In genomic region chr14:50771342-50771741, GRCm38 (mm10) we compare ENCODE assay signal across 13 mouse cellular contexts. TPM values are rescaled to one million over a fixed set of nuclear protein-coding genes. Genes with fewer than 3 reads are reported as not detected.
DNase-seq lines count a peak whose midpoint lies in the region; ATAC-seq and TF ChIP-seq lines count a peak whose summit lies in the region.
"Had no signal": no experiment of that assay in that cellular context is flagged by ENCODE, and none has a peak within 500 bp of the region (broad histone marks: within the 10 kb centered on the region; RNA-seq: fewer than 3 reads in every experiment).

No protein-coding gene starts in this region.

- H3K9ac ChIP-seq in embryonic facial prominence, embryonic 11.5 days (replicated peaks; ENCODE audit: low read length): no peak overlapping the region
- no peak overlapping the region for H3K9ac ChIP-seq in liver, adult 2 months (ENCODE audit: low read depth, low read length)
- no peak overlapping the region for H3K9ac ChIP-seq in liver, embryonic 11.5 days (ENCODE audit: low read depth, low read length)
- H3K9ac ChIP-seq: heart, embryonic 15.5 days; intestine, embryonic 15.5 days had no signal

- no peak for TF ChIP-seq POLR2A in liver, adult 2 months (IDR thresholded peaks at IDR 0.05; ENCODE audit: extremely low read depth, insufficient read depth, low read length)

- no peaks in the 10 kb centered on the region for H3K27me3 ChIP-seq in embryonic facial prominence, embryonic 11.5 days (ENCODE audit: control insufficient read depth, insufficient read depth, low read length)
- H3K27me3 ChIP-seq in embryonic facial prominence, embryonic 10.5 days (replicated peaks; ENCODE audit: low read depth, poor library complexity, severe bottlenecking): no peaks in the 10 kb centered on the region
- H3K27me3 ChIP-seq in liver, adult 2 months (ENCODE audit: control insufficient read depth, insufficient read depth, low read length): no peaks in the 10 kb centered on the region
- no peaks in the 10 kb centered on the region for H3K27me3 ChIP-seq in liver, embryonic 11.5 days (replicated peaks; ENCODE audit: control insufficient read depth, insufficient read depth, low read length)
- H3K27me3 ChIP-seq in Patski: no peaks in the 10 kb centered on the region
- H3K27me3 ChIP-seq: heart, embryonic 15.5 days; intestine, embryonic 15.5 days had no signal

- no peak overlapping the region for H3K4me2 ChIP-seq in embryonic facial prominence, embryonic 11.5 days (ENCODE audit: low read depth, low read length)
- no peak overlapping the region for H3K4me2 ChIP-seq in liver, embryonic 11.5 days
- H3K4me2 ChIP-seq: heart, embryonic 15.5 days; intestine, embryonic 15.5 days had no signal

- peak; percentile 17 for DNase-seq in embryonic facial prominence, embryonic 11.5 days (ENCODE audit: low spot score)
- DNase-seq in embryonic facial prominence, embryonic 10.5 days (ENCODE audit: low spot score): no peak
- peak; percentile 6 for DNase-seq in liver, adult 2 months (ENCODE audit: extremely low read depth, low read depth, low spot score)
- DNase-seq in liver, embryonic 11.5 days (ENCODE audit: low spot score): no peak
- DNase-seq in 3T3-L1 (ENCODE audit: low read depth, low spot score) (peak; percentile 52), Patski (ENCODE audit: low read depth, low spot score) (no peak)
- DNase-seq in ovary, postnatal 36 days (ENCODE audit: low spot score): no peak
- DNase-seq in spleen, postnatal 36 days (ENCODE audit: low spot score in 2 of 2): no peak
- DNase-seq: gastrocnemius, postnatal 14 days had no signal

- peaks cover 10% of the 10 kb centered on the region for H3K36me3 ChIP-seq in embryonic facial prominence, embryonic 11.5 days (replicated peaks; ENCODE audit: control insufficient read depth, insufficient read depth, low read depth, low read length)
- peaks cover 92% of the 10 kb centered on the region for H3K36me3 ChIP-seq in embryonic facial prominence, embryonic 10.5 days (replicated peaks)
- peaks cover 38% of the 10 kb centered on the region for H3K36me3 ChIP-seq in liver, adult 2 months (ENCODE audit: control insufficient read depth, insufficient read depth, low read length)
- peaks cover 19% of the 10 kb centered on the region for H3K36me3 ChIP-seq in liver, embryonic 11.5 days (ENCODE audit: control insufficient read depth, insufficient read depth, low read length)

- ATAC-seq in embryonic facial prominence, embryonic 11.5 days (replicated peaks; ENCODE audit: insufficient number of reproducible peaks, low FRiP score, low TSS enrichment, low read depth): no peak
- ATAC-seq in liver, embryonic 11.5 days (replicated peaks; ENCODE audit: low FRiP score): no peak
- no peak for ATAC-seq in Patski
- ATAC-seq: intestine, embryonic 15.5 days had no signal

- no peak for TF ChIP-seq CTCF in liver, adult 2 months (IDR thresholded peaks at IDR 0.05; ENCODE audit: low read depth, low read length)
- TF ChIP-seq CTCF in Patski (IDR thresholded peaks at IDR 0.05): peak; percentile 67

- H3K4me1 ChIP-seq in embryonic facial prominence, embryonic 11.5 days (ENCODE audit: control insufficient read depth, insufficient read depth, low read length): no peaks in the 10 kb centered on the region
- H3K4me1 ChIP-seq in embryonic facial prominence, embryonic 10.5 days: no peaks in the 10 kb centered on the region
- no peaks in the 10 kb centered on the region for H3K4me1 ChIP-seq in liver, adult 2 months (ENCODE audit: control insufficient read depth, insufficient read depth, low read length)
- H3K4me1 ChIP-seq in liver, embryonic 11.5 days (replicated peaks; ENCODE audit: control insufficient read depth, insufficient read depth, low read length): no peaks in the 10 kb centered on the region
- H3K4me1 ChIP-seq: heart, embryonic 15.5 days; intestine, embryonic 15.5 days had no signal

- H3K4me3 ChIP-seq in embryonic facial prominence, embryonic 11.5 days (ENCODE audit: low read depth, low read length): no peak overlapping the region
- H3K4me3 ChIP-seq in embryonic facial prominence, embryonic 10.5 days: no peak overlapping the region
- H3K4me3 ChIP-seq in liver, adult 2 months (ENCODE audit: insufficient read depth, low read depth, low read length): no peak overlapping the region
- H3K4me3 ChIP-seq in liver, embryonic 11.5 days (ENCODE audit: low read depth, low read length): no peak overlapping the region
- H3K4me3 ChIP-seq: heart, embryonic 15.5 days; intestine, embryonic 15.5 days had no signal

- CTCF ChIA-PET in Patski (lab: Charles Lee): no interaction called here

- no peaks in the 10 kb centered on the region for H3K9me3 ChIP-seq in embryonic facial prominence, embryonic 11.5 days (replicated peaks; ENCODE audit: control insufficient read depth, low read length)
- no peaks in the 10 kb centered on the region for H3K9me3 ChIP-seq in embryonic facial prominence, embryonic 10.5 days
- no peaks in the 10 kb centered on the region for H3K9me3 ChIP-seq in liver, embryonic 11.5 days (ENCODE audit: control insufficient read depth, low read length)
- H3K9me3 ChIP-seq: heart, embryonic 15.5 days; intestine, embryonic 15.5 days had no signal

- POLR2A ChIA-PET in Patski (lab: Charles Lee): no interaction called here

- H3K27ac ChIP-seq in embryonic facial prominence, embryonic 11.5 days (replicated peaks; ENCODE audit: low read depth, low read length): no peak overlapping the region
- no peak overlapping the region for H3K27ac ChIP-seq in embryonic facial prominence, embryonic 10.5 days (replicated peaks)
- H3K27ac ChIP-seq in liver, adult 2 months (replicated peaks; ENCODE audit: insufficient read depth, low read depth, low read length): no peak overlapping the region
- H3K27ac ChIP-seq in liver, embryonic 11.5 days (ENCODE audit: low read depth, low read length): no peak overlapping the region
- H3K27ac ChIP-seq: heart, embryonic 15.5 days; intestine, embryonic 15.5 days had no signal

- WGBS in embryonic facial prominence, embryonic 11.5 days: 76% methylated on average over 2 of the region's 2 CpGs
- 86% methylated on average over 2 of the region's 2 CpGs for WGBS in embryonic facial prominence, embryonic 10.5 days
- WGBS in liver, adult 2 months: 87% methylated on average over 2 of the region's 2 CpGs
- 70% methylated on average over 2 of the region's 2 CpGs for WGBS in liver, embryonic 11.5 days

- H3K79me2 ChIP-seq in liver, adult 2 months (ENCODE audit: control insufficient read depth, insufficient read depth, low read length): no peaks in the 10 kb centered on the region

- in situ Hi-C loops in Patski (cut with MboI; ENCODE audit: low pct_unique_long_range_greater_than_20kb): no loop called here

RNA-seq across cellular contexts. Expression of gene Ttc5, which starts 14.0 kb away (rescaled TPM):
- 88.7 and 93.8 TPM in 2 replicates for polyA plus RNA-seq in embryonic facial prominence, embryonic 11.5 days (2014; fragmentation: Nextera tagmentation; extraction: Ambion mirVana)
- 104 and 107 TPM in 2 replicates for polyA plus RNA-seq in embryonic facial prominence, embryonic 10.5 days (2016; fragmentation: Nextera tagmentation; extraction: Ambion mirVana)
- 10.3 and 12.5 TPM in 2 replicates for total RNA-seq in liver, adult 2 months (2014; rRNA removed)
- 7.1 and 8.2 TPM in 2 replicates for polyA plus RNA-seq in liver, adult 2 months (2012; rRNA removed)
- 43.5 and 44.6 TPM in 2 replicates for polyA plus RNA-seq in liver, embryonic 11.5 days (2014; fragmentation: Nextera tagmentation; extraction: Ambion mirVana)
- 62.0 TPM for polyA plus RNA-seq in Patski (2021)

RNA-seq across cellular contexts. Expression of gene Olfr749, which starts 26.4 kb away (rescaled TPM):
- not detected in 2 replicates for polyA plus RNA-seq in embryonic facial prominence, embryonic 11.5 days (2014; fragmentation: Nextera tagmentation; extraction: Ambion mirVana)
- not detected in 2 replicates for polyA plus RNA-seq in embryonic facial prominence, embryonic 10.5 days (2016; fragmentation: Nextera tagmentation; extraction: Ambion mirVana)
- not detected in 2 replicates for total RNA-seq in liver, adult 2 months (2014; rRNA removed)
- polyA plus RNA-seq in liver, adult 2 months (2012; rRNA removed): not detected in 2 replicates
- not detected in 2 replicates for polyA plus RNA-seq in liver, embryonic 11.5 days (2014; fragmentation: Nextera tagmentation; extraction: Ambion mirVana)
- not detected for polyA plus RNA-seq in Patski (2021)
- total RNA-seq: adrenal gland, postnatal 36 days; gastrocnemius, postnatal 14 days; left cerebral cortex, adult 8-10 months had no signal
- polyA plus RNA-seq: heart, embryonic 15.5 days; intestine, embryonic 15.5 days had no signal

RNA-seq across cellular contexts. Expression of gene Ccnb1ip1, which starts 36.2 kb away (rescaled TPM):
- polyA plus RNA-seq in embryonic facial prominence, embryonic 11.5 days (2014; fragmentation: Nextera tagmentation; extraction: Ambion mirVana): not detected in 2 replicates
- not detected in 2 replicates for polyA plus RNA-seq in embryonic facial prominence, embryonic 10.5 days (2016; fragmentation: Nextera tagmentation; extraction: Ambion mirVana)
- 0.92 TPM in 1 of 2 replicates, not detected in the other for total RNA-seq in liver, adult 2 months (2014; rRNA removed)
- polyA plus RNA-seq in liver, adult 2 months (2012; rRNA removed): not detected in 2 replicates
- polyA plus RNA-seq in liver, embryonic 11.5 days (2014; fragmentation: Nextera tagmentation; extraction: Ambion mirVana): not detected in 2 replicates
- 0.04 TPM for polyA plus RNA-seq in Patski (2021)
- total RNA-seq: adrenal gland, postnatal 36 days had no signal
- polyA plus RNA-seq: heart, embryonic 15.5 days; intestine, embryonic 15.5 days had no signal

RNA-seq across cellular contexts. Expression of gene Parp2, which starts 36.3 kb away (rescaled TPM):
- polyA plus RNA-seq in embryonic facial prominence, embryonic 11.5 days (2014; fragmentation: Nextera tagmentation; extraction: Ambion mirVana): 70.0 and 75.8 TPM in 2 replicates
- polyA plus RNA-seq in embryonic facial prominence, embryonic 10.5 days (2016; fragmentation: Nextera tagmentation; extraction: Ambion mirVana): 68.0 and 68.7 TPM in 2 replicates
- total RNA-seq in liver, adult 2 months (2014; rRNA removed): 11.0 and 11.5 TPM in 2 replicates
- 4.8 and 6.2 TPM in 2 replicates for polyA plus RNA-seq in liver, adult 2 months (2012; rRNA removed)
- 76.7 and 77.5 TPM in 2 replicates for polyA plus RNA-seq in liver, embryonic 11.5 days (2014; fragmentation: Nextera tagmentation; extraction: Ambion mirVana)
- 28.0 TPM for polyA plus RNA-seq in Patski (2021)

Comparison
In these comparisons a context has a peak if more than half of its experiments do, and no peak if none do; other contexts are left out.
1. DNase-seq: peak in embryonic facial prominence, embryonic 11.5 days (single experiment), liver, adult 2 months (single experiment) and 3T3-L1 (single experiment); none in embryonic facial prominence, embryonic 10.5 days (single experiment), liver, embryonic 11.5 days (single experiment), Patski (single experiment), ovary, postnatal 36 days (single experiment) and spleen, postnatal 36 days (0 of 2).